Mouse (Mus musculus): Measurements from ENCODE around the gene Fat1. TPM values are rescaled to one million over a fixed set of nuclear protein-coding genes. Genes with fewer than 3 reads are reported as not detected.

Fat1 gene
- polyA plus RNA-seq, 1 experiment from 2014 or later = 12.5 TPM

GRCm38 (mm10) chr8:44971346-44971745 is 36.1 kb downstream of the Fat1 start:
- H3K9me3 ChIP-seq = no peaks in the 10 kb centered on the region
- no peaks in the 10 kb centered on the region for H3K27me3 ChIP-seq (ENCODE audit: insufficient read depth, poor library complexity, severe bottlenecking)
- peaks cover 45% of the 10 kb centered on the region for H3K4me1 ChIP-seq (replicated peaks)
- 9% methylated on average over 6 of the region's 6 CpGs for WGBS
- 0 out of 2 replicates have a peak overlapping the region, but pooled peaks have one; percentile 11 for H3K4me3 ChIP-seq
- peaks cover 8% of the 10 kb centered on the region; the same call in 1 of the 2 replicates for H3K36me3 ChIP-seq
- no peak for DNase-seq (ENCODE audit: low spot score)
- H3K27ac ChIP-seq = no peak overlapping the region

GRCm38 (mm10) chr8:44971964-44972363 is 36.7 kb downstream of the Fat1 start:
- Histone ChIP-seq H3K4me1 (replicated peaks) (peaks cover 49% of the 10 kb centered on the region), H3K9me3 (no peaks in the 10 kb centered on the region), H3K36me3 (peaks cover 9% of the 10 kb centered on the region; the same call in 1 of the 2 replicates), H3K27me3 (ENCODE audit: insufficient read depth, poor library complexity, severe bottlenecking) (no peaks in the 10 kb centered on the region), H3K4me3 (no peak overlapping the region), H3K27ac (no peak overlapping the region)
- 28% methylated on average over 5 of the region's 5 CpGs for WGBS
- DNase-seq (ENCODE audit: low spot score) = no peak

GRCm38 (mm10) chr8:44975113-44975512 is 39.9 kb downstream of the Fat1 start:
- H3K4me3 ChIP-seq = no peak overlapping the region
- no peak for DNase-seq (ENCODE audit: low spot score)
- H3K36me3 ChIP-seq = 0 out of 2 replicates have a peak, but pooled peaks cover 3% of the 10 kb centered on the region
- H3K27me3 ChIP-seq (ENCODE audit: insufficient read depth, poor library complexity, severe bottlenecking) = no peaks in the 10 kb centered on the region
- no peak overlapping the region for H3K27ac ChIP-seq
- H3K4me1 ChIP-seq (replicated peaks) = peaks cover 62% of the 10 kb centered on the region
- H3K9me3 ChIP-seq = no peaks in the 10 kb centered on the region
- WGBS = 66% methylated on average over 9 of the region's 9 CpGs

GRCm38 (mm10) chr8:44975654-44976053 is 40.4 kb downstream of the Fat1 start:
- Histone ChIP-seq H3K36me3 (0 out of 2 replicates have a peak, but pooled peaks cover 3% of the 10 kb centered on the region), H3K9me3 (no peaks in the 10 kb centered on the region), H3K27ac (no peak overlapping the region), H3K4me1 (replicated peaks) (peaks cover 62% of the 10 kb centered on the region), H3K27me3 (ENCODE audit: insufficient read depth, poor library complexity, severe bottlenecking) (no peaks in the 10 kb centered on the region), H3K4me3 (no peak overlapping the region)
- 91% methylated on average over 4 of the region's 4 CpGs for WGBS
- DNase-seq (ENCODE audit: low spot score) = no peak

GRCm38 (mm10) chr8:44978622-44979021 is 43.4 kb downstream of the Fat1 start:
- H3K4me1 ChIP-seq (replicated peaks) = peaks cover 49% of the 10 kb centered on the region
- 88% methylated on average over 9 of the region's 9 CpGs for WGBS

GRCm38 (mm10) chr8:44979245-44979644 is 44.0 kb downstream of the Fat1 start:
- H3K9me3 ChIP-seq = no peaks in the 10 kb centered on the region
- H3K27ac ChIP-seq = no peak overlapping the region
- peaks cover 50% of the 10 kb centered on the region for H3K4me1 ChIP-seq (replicated peaks)
- 29% methylated on average over 6 of the region's 6 CpGs for WGBS
- DNase-seq (ENCODE audit: low spot score) = no peak
- H3K4me3 ChIP-seq = no peak overlapping the region
- H3K27me3 ChIP-seq (ENCODE audit: insufficient read depth, poor library complexity, severe bottlenecking) = no peaks in the 10 kb centered on the region
- H3K36me3 ChIP-seq = 0 out of 2 replicates have a peak, but pooled peaks cover 10% of the 10 kb centered on the region

More at GRCm38 (mm10) chr8:44978622-44979021, 43.4 kb downstream of the Fat1 start:
- Histone ChIP-seq H3K36me3 (0 out of 2 replicates have a peak, but pooled peaks cover 10% of the 10 kb centered on the region), H3K27me3 (ENCODE audit: insufficient read depth, poor library complexity, severe bottlenecking) (no peaks in the 10 kb centered on the region), H3K4me3 (no peak overlapping the region), H3K9me3 (no peaks in the 10 kb centered on the region), H3K27ac (no peak overlapping the region)
- no peak for DNase-seq (ENCODE audit: low spot score)

GRCm38 (mm10) chr8:44980030-44980429 is 44.8 kb downstream of the Fat1 start:
- Histone ChIP-seq H3K27ac (peak overlapping the region; percentile 64), H3K4me1 (replicated peaks) (peaks cover 49% of the 10 kb centered on the region), H3K9me3 (no peaks in the 10 kb centered on the region), H3K27me3 (ENCODE audit: insufficient read depth, poor library complexity, severe bottlenecking) (no peaks in the 10 kb centered on the region), H3K4me3 (no peak overlapping the region), H3K36me3 (0 out of 2 replicates have a peak, but pooled peaks cover 10% of the 10 kb centered on the region)
- DNase-seq (ENCODE audit: low spot score) = no peak
- WGBS = 41% methylated on average over 12 of the region's 12 CpGs

- DNase-seq (ENCODE audit: low spot score) = no peak
- H3K4me3 ChIP-seq = no peak overlapping the region
- peaks cover 28% of the 10 kb centered on the region for H3K4me1 ChIP-seq (replicated peaks)
- H3K9me3 ChIP-seq = no peaks in the 10 kb centered on the region
- no peaks in the 10 kb centered on the region for H3K27me3 ChIP-seq (ENCODE audit: insufficient read depth, poor library complexity, severe bottlenecking)
- peaks cover 28% of the 10 kb centered on the region for H3K36me3 ChIP-seq
- 38% methylated on average over 10 of the region's 10 CpGs for WGBS
- 0 out of 2 replicates have a peak overlapping the region, but pooled peaks have one; percentile 6 for H3K27ac ChIP-seq
Measured at GRCm38 (mm10) chr8:44985326-44986288, 50.4 kb downstream of the Fat1 start.

- Histone ChIP-seq H3K27ac (peak overlapping the region; percentile 64), H3K27me3 (ENCODE audit: insufficient read depth, poor library complexity, severe bottlenecking) (no peaks in the 10 kb centered on the region), H3K36me3 (peaks cover 24% of the 10 kb centered on the region), H3K9me3 (no peaks in the 10 kb centered on the region), H3K4me3 (no peak overlapping the region), H3K4me1 (replicated peaks) (peaks cover 60% of the 10 kb centered on the region)
- WGBS = 35% methylated on average over 21 of the region's 21 CpGs
- no peak for DNase-seq (ENCODE audit: low spot score)
Measured at GRCm38 (mm10) chr8:44991700-44992487, 56.6 kb downstream of the Fat1 start.

- peaks cover 24% of the 10 kb centered on the region for H3K36me3 ChIP-seq
- peaks cover 65% of the 10 kb centered on the region for H3K4me1 ChIP-seq (replicated peaks)
- no peak overlapping the region for H3K4me3 ChIP-seq
- 53% methylated on average over 6 of the region's 6 CpGs for WGBS
- H3K27ac ChIP-seq = peak overlapping the region; percentile 64
- no peak for DNase-seq (ENCODE audit: low spot score)
- H3K27me3 ChIP-seq (ENCODE audit: insufficient read depth, poor library complexity, severe bottlenecking) = no peaks in the 10 kb centered on the region
- H3K9me3 ChIP-seq = no peaks in the 10 kb centered on the region
Measured at GRCm38 (mm10) chr8:44992664-44993063, 57.4 kb downstream of the Fat1 start.

GRCm38 (mm10) chr8:44993376-44993775 is 58.1 kb downstream of the Fat1 start:
- WGBS = 35% methylated on average over 4 of the region's 4 CpGs
- no peak overlapping the region for H3K27ac ChIP-seq

GRCm38 (mm10) chr8:44996493-44996892 is 61.2 kb downstream of the Fat1 start:
- peaks cover 85% of the 10 kb centered on the region for H3K4me1 ChIP-seq (replicated peaks)

More at GRCm38 (mm10) chr8:44993376-44993775, 58.1 kb downstream of the Fat1 start:
- Histone ChIP-seq H3K9me3 (no peaks in the 10 kb centered on the region), H3K4me1 (replicated peaks) (peaks cover 72% of the 10 kb centered on the region), H3K27me3 (ENCODE audit: insufficient read depth, poor library complexity, severe bottlenecking) (no peaks in the 10 kb centered on the region), H3K4me3 (no peak overlapping the region), H3K36me3 (peaks cover 21% of the 10 kb centered on the region)
- DNase-seq (ENCODE audit: low spot score) = no peak

More at GRCm38 (mm10) chr8:44996493-44996892, 61.2 kb downstream of the Fat1 start:
- no peaks in the 10 kb centered on the region for H3K36me3 ChIP-seq
- H3K9me3 ChIP-seq = no peaks in the 10 kb centered on the region
- DNase-seq (ENCODE audit: low spot score) = no peak
- WGBS = 24% methylated on average over 3 of the region's 3 CpGs
- peak overlapping the region; percentile 23; the same call in 1 of the 2 replicates for H3K27ac ChIP-seq
- H3K27me3 ChIP-seq (ENCODE audit: insufficient read depth, poor library complexity, severe bottlenecking) = no peaks in the 10 kb centered on the region
- no peak overlapping the region for H3K4me3 ChIP-seq
